Mouse (Mus musculus) cerebellum, adult 8-10 months (tissue): ENCODE measurements around the gene Itpk1.
A peak's percentile ranks its signal among the peaks of the same experiment; 100 is the strongest.

ENCODE experiments used
- DNase-seq: peaks from one replicate; pipeline ENCODE4 v3.0.0; 2022

Itpk1 gene

DNA sequence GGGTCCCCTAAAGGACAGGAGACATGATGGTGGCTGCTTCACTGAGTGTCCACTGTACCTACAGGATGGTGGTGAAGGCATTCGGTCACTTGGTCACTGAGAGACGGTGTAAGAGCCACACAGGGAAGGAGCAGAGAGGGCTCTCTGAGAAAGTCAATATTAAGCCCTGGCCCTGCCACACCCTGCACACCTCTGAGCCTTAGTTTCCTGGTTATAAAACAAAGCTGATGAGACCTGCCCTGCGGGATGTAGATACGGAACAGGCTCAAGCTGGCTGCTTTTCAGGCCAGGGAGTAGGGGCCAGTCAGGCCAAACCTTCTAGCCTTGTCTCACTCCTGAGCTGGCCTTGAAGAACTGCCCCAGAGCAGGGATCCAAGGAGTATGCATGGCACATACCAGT, 82.9 kb downstream of the Itpk1 start:
- DNase-seq = no peak

DNA sequence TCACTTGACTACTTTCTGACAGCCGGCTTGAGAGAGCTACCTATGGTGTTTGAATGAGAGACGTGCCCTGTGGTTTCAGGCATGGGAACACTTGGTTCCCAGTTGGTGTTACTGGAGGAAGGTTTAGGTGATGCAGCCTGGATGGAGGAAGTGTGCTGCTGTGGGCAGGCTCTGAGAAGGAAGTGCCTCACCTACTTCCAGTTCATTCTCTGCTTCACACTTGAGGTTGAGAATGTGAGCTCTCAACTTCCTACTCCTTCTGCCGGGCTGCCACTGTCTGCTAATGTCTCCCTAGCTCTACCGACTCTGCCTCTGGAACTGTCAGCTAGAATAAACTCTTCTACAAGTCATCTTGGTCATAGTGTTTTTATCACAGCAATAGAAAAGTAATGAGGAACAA, 83.5 kb downstream of the Itpk1 start:
- no peak for DNase-seq

DNA sequence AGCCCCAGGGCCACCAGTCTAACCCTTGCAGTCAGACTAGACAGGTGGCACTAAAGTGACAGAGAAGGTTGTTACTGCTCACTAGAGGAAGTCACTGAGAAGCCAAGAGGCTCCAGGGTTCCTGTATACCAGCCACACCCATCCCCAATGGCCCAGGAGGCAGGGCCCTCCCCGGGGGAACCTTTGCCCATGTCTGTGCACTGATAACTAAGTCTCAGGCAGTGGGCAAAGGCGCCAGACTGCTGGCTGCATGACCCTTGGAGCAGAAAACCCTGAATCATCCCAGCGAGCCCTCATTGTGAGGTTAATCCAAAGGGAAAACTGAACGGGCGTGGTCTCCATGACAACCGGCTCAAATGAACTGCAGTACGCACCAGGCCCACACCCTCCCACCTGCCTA, 84.8 kb downstream of the Itpk1 start:
- DNase-seq = no peak

DNA sequence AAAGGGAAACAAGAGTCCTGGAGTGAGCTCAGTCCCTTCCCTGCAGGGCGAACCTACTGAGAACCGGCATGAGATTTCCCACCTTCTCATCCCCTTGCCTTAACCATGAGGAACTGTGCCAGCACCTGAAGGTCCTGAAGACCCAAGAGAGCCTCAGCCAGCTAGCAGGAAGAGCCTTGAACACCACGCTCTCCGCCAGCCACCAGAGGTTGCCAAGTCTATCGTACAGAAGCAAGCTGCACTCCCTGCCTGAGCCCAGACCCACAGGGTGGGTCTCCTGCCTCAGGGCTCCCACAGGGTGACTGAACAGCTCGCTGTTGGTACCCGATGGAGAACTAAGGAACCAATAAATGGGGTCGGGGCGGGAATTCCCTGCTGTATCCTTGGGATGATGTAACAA, 86.6 kb downstream of the Itpk1 start:
- DNase-seq = no peak

DNA sequence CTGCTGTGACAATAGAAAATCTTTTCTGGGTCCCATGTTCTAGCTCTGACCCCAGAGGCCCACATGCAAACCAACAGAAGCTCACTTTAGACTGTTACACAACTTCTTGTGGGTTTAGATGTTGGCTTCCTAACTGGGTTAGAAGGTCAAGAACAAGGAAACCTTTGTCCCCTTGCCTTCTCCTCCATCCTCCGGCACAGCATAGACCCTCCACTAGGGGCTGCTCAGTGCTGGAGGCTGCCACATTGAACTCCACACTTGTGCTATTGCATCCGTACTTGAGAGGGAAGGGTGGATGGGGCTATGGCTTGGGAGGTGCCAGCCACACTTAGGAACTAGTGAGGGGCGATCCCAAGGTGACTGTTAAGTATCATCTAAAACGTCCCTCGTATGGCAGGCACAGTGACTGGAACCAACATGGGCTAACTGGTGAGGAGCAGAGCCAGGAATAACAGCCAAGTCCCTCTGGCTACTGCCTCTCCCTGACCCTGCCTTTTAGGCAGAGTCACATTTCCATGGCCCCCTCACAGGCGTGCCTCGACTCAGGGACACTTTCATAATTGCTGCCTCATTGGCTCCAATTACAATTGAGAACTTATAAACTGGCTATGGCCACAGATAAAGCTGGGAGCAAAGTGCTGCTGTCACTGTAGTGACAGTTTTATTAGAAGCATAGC, 87.7 kb downstream of the Itpk1 start:
- no peak for DNase-seq

DNA sequence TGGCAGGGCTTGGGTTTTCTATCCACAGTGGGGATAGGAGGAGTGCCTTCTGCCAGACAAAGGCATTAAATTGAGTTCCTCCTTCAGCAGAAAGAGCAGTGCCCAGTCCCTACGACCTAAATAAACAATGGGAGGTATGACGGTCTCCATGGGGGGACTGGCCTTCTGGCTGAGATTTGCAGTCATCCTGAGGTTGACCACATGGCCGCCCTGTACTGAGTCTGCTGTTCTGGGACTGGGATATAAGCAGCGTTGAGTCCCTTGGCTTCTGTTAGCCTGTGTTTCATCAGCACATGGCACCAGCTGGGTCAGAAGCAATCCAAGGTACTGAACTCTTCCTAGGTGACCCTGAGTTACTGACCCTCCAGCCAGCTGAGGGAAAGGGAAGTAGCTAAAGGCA, 88.5 kb downstream of the Itpk1 start:
- DNase-seq = peak; percentile 52

DNA sequence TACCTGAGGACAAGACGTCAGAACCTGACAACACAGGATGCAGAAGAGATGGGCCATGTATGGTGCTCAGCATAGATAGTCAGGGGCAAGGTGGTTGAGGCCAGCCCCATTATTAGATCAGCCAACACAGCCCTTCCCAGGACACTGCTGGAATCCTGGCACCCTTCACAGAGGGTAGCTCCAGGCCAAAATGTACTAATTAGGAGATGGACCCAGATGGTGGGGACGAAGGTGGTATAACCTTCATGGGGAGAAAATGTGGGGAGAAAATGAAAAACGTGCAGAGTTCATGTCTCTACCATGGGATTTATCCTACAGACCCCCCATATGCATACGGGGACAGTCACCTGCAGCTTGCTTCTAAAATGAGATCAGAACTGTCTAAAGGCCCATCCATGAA, 91.3 kb downstream of the Itpk1 start:
- peak; percentile 66 for DNase-seq

DNA sequence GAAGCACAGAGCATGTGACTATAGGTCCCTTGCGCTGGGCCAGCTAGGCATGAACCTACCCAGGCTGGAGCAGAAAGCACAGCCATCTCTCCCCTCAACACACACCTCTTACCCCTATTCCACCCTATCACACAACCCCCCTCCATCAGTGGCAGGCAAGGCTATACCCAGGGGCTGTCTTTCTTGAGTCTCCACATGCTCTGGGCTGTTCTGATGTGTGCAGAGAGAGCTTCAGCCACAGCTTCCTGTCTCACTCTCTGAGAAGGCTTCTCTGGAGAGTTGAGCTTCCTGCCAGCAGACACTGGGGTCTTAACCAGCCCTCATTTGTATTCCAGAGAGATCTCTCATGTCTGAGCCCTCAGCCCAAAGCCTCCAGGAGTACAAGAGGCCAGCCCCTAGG, 92.3 kb downstream of the Itpk1 start:
- no peak for DNase-seq

DNA sequence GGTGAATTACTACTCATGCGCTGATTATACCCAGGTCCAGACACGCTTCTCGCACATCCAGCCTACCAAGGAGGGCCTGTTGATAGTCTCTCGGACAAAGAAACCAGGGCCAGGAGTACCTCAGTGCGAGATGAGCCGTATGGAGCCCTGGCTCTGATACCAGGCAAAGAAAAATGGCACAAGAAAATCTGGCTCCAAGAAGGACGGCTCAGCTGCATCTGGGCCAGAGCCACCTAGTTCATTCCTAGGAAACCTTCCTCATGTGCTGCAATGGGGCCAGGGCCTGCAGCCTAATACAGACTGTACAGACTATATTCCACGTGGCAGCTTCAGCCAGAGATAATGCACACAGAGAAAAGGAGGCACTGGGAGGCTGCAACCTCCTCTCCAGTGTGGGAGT, 93.8 kb downstream of the Itpk1 start:
- no peak for DNase-seq

DNA sequence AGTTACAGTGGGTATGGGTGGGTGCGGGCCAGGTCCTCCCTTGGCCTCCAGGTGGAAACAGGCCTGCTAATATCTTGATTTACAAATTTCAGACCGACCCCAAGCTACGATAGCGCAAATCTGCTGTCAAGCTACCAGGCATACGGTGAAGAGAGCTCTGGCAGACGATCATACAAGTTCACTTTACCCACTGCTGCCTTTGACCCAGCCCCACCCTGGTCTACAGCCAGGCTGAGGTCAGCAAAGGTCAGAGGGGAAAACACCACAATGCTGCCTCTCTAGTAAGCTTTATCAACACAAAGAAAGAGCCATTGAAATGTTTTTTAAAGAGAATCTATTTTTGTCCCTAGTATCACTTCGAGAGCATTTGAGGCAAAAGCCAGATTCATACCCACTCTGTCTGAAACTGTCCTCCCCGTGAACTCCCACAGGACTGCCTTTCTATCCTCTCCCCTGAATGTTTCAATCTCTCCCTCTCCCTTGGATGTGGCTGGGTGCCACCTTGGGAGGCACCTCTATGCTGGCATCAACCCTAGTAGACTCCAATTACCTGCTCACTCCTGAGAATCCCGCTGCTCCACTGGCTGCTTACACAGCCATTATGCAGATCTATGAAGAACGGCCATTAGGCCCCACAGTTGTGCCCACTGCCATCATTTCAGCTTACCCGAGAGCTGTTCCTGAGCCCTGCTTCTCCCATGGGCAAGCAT, 96.8 kb downstream of the Itpk1 start:
- DNase-seq = no peak

DNA sequence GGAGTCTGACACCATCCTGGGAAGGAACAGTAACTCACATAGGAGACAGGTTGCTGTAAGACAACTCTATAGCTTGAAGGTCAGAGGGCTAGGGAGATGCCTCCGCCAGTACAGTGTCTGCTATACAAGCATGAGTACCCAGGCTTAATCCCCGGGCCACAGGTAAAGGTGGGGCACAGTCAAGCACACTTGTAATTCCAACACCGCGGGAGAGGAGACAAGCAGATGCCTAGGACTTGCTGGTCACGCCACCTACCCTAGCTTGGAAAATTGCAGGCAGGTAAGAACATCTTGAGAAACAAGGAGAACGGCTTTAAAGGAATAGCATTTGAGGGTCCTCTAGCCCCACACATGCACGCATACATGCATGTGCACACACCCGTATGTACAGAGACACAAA, 97.7 kb downstream of the Itpk1 start:
- no peak for DNase-seq

DNA sequence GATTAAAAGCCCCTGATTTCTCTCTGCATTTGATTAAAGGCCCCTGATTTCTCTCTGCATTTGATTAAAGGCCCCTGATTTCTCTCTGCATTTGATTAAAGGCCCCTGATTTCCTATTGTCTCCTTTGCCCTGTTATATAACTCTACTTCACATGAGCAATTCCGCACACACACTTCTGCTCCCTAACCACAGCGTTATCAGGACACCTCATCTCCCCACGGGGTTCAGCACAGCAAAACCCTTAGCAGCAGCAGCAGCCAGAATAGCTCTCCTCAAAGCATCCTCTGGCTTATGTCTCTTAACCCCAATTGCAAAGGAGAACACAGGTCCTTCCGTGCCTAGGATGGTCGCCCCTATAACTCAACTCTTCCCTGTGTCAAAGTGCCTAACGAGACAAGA, 99.1 kb downstream of the Itpk1 start:
- DNase-seq = no peak

DNA sequence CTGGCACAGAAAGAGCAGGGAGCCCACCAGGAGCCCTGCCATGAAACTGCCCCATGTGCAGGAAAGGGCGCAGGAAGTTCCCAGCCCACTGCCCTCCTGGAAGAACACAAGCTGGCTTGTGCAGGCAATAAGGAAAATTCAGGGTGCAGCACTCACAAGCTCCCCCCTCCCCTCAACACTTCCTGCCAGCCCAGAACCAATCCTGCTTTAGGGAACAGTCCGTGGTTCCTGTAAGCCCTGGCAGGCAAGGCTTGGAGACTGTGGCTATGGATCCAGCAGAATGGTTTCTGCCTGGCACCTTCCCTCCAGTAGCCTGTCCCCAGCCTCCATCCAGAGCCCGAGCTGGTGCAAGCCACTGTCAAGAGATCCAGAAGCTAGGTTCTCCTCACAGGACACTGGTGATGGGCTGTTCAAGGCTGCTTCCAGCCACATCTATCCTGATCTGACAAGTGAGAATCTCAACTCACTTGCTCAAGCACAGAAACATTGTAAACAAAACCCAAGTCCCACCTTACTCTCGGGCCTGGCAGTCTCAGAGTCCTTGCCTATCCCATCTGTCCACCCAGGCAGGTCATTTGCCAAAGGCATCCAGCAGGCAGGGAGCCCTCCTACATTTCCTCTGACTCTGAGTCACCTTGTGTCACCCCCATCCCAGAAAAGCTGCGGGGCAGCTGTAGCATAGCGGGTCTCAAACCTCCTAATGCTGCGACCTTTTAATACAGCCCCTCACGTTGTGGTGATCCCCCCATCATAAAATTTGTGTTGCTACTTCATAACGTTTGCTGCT, 102.3 kb downstream of the Itpk1 start:
- no peak for DNase-seq

DNA sequence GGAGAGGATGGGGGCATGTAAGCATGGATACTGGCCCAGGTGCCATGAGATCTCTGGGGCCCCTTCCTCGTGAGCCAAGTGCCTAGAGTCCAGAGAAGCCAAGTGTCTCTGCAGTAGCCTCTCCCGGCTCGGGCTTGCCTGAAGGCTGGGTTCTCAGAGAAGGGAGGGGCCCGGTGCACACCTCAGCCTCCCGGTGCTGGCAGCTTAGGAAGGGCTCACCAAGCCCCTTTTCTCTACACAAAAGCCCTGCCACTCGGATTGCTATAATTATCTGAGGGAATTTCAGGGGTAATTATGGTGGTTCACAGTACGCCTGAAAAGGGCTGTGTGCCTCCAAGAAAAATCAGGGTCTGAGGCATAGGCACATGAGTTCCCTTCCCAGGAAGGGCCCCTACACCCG, 102.9 kb downstream of the Itpk1 start:
- DNase-seq = no peak

DNA sequence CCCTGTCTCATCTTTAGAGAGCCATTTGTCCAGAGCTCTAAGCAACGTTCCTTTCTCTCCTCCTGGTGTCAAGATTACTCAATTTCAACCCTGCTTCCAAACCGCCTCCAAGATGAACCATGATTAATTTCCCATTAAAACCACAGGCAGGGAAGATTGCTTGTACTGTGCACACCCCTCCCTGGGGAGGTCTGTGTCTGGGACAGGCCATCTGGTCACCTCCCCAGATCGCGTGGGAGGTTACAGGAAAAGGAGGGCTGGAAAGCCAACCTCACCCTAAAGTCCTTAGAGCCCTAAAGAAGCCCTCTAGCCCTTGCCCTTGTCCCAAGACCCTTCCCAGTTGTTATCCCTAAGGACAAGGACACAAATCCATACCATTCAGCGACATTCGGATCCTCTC, 104.4 kb downstream of the Itpk1 start:
- DNase-seq = peak; percentile 53

DNA sequence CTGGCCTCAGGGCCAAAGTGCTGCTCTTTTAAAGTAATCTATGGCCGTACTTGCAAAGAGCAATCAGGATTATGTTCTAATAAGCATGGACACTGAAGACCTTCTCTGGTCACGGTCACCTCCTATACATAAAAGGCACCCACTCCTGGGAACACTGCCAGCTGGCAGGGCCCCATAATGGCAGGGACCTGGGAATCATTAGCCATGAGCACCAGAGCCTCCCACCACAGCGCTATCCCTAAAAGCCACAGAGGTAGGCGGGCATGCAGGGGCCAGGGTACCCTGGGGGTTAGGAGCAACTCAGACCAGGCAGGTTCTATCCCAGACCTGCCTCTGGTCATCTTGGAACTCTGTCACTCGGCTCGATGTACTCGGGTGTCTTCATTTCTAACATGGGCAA, 104.9 kb downstream of the Itpk1 start:
- peak; percentile 56 for DNase-seq

DNA sequence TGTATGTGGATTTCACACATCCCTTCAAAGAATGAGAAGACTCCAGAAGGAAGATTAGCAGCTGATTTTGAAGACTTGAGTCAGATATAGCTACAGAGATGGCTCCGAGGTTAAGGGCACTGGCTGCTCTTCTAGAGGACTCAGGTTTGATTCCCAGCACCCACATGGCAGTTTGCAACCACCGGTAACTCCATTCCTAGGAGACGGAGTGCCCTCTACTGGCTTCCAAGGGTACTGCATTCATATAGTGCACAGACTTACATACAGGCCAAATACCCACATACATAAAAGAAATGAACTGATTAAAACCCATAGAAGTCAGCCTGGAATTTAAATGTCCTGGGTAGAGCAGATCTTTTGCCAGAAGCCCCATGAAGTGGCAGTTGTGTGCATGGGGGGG, 106.2 kb downstream of the Itpk1 start:
- DNase-seq = no peak

DNA sequence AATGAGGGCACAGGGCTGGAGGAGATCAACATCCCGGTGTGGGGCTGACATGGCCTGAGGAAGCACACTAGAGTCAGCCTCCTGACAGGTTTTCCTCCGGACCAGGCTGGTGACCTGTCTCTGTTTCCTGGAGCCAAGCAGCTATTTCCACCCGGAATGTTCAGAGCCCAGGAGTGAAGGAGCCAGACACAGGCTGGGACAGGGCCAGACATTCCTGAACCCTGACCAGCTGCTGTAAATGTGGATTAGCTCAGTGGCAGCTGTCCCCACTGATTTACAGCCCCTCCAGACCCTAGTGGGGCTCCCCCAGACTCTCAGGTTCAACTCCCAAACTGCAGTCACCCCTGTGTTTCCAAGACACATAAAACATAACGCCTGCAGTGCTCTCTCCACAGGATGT, 107.3 kb downstream of the Itpk1 start:
- no peak for DNase-seq

DNA sequence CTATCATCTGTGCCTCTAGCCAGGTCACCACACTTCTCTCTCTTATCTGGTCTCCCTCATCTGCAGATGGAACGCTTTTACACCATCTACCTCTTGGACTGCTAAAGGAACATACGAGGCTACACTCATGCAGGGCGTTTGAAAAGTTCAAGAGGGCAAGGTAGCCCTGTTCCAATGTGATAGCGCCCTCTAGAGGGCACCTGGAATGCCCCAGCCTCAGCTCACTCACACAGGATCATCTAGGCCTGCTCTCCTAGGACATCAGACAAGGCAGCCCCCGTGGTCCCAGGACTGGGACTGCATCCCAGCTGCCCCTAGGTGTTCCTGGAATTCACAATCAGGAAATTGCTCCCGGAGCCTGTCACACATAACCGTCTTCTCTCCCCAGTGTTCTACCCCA, 108.3 kb downstream of the Itpk1 start:
- DNase-seq = no peak

DNA sequence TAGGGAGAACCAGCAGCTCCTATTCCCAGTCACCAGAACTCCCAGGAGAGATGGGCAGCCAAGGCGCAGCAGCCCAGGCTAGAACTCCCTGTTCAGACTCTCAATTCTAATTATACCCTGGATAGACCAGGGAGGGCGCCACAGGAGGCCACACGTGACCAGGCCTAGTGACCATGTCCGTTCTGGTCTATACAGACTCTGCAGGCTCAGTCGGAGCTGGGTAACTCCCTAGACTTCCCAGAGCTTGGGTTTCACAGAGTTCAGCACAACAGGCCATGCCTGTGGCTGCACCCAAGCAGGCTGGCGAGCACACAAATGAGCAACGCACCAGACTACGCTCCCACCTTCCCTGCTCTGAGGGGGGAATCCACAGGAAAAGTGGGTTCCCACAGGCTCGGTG, 110.1 kb downstream of the Itpk1 start:
- no peak for DNase-seq

DNA sequence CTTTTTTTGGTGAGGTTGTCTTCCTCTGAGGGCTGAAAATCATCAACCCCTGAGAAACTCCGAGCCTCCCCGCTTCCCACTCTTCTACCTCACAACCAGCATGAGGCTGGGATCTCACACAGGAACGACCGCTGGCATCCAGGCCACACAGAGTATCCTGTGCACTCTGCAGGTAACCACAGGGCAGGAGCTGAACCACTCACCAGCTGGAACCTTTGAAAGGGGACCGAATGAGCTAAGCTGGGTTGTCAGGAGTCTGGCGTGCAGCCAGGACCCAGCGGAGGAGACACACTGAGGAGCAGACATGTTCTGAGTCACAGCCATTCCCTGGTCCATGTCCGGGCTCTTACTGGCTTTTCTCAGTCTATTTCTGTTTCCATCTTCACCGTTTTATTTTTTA, 111.0 kb downstream of the Itpk1 start:
- DNase-seq = peak; percentile 80

DNA sequence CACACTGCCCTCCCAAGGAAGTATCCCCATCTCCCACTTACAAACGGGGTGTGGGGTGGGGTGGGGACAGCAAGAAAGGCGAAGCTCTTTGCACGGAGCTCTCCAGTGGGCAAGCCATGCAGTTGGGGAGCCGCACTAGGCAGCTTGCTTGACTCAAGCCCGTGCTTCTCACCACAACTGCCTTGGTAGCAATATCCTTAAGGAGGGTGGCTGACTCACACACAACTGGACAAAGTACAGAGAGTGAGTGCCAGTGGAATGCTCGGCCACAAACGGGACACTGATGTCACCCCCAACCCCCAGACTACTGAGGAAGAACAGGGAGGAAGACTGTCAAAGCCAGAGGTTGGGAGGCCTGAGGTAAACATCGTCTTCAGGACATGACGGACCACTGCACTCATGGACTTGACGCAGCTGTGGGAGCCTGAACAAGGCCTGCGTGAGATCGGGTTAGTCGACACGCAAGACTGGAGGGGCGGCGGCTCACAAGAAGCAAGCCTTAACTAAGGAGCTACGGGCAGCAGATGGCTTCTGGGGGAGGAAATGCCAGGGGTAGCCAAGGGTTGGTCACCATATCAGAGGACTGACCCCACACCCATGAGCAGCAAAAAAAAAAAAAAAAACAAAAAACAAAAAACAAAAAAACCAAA, 113.9 kb downstream of the Itpk1 start:
- DNase-seq = no peak

DNA sequence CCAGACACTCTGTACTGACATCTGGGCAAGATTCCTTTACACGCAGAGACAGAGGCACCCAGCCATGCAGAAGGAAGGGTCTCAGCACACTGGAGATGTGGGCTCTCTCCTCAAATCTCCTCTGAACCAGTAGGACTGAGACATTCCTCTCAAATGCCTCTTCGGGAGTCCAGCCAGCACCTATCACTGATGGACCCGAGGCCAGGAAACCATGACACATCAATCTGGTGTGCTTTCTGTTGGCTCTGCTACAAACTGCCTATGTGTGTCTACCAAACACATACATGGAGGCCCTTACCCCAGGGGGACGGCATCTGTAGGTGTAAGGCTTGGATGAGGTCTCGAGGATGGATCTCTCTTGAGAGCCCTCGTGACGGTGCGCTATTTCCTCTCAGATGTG, 117.6 kb downstream of the Itpk1 start:
- no peak for DNase-seq
